Mouse (Mus musculus) C2C12 (cell line): ENCODE data around the gene L1td1.

ENCODE experiments used
- CTCF ChIP-seq: IDR thresholded peaks from one replicate; pipeline ENCODE4 v1.5.1; 2011; ENCODE audit not compliant: control insufficient read depth, insufficient read depth, insufficient read length
- MYOD1 ChIP-seq: IDR thresholded peaks from one replicate; pipeline ENCODE4 v1.6.1; 2011; ENCODE audit warnings: low read depth; ENCODE audit not compliant: control insufficient read depth, insufficient read length
- USF1 ChIP-seq: IDR thresholded peaks from one replicate; pipeline ENCODE4 v1.6.1; 2011; ENCODE audit warnings: low read depth, mild to moderate bottlenecking, control low read depth, moderate library complexity

DNA sequence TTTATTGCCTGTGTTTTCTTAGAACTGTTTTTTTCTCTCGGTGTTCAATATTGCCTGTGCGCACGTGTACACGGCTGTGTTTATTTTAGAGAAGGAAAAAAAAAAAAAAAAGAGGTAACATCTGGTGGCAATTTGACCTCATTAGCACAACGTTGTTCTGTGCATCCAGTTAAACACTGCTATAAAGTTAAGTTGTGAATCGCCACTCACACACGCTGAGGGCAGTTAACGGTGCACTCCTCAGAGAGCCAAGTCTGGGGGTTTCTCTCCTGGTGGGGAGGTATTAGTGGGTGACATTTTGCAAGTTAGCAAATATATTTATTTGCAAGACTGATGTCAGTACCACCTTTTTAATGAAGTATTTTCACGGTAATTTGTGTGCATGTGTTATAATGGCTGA is 49.0 kb upstream of the L1td1 start:
- no peak for TF ChIP-seq USF1
- no peak for TF ChIP-seq CTCF
- TF ChIP-seq MYOD1 = no peak
